In the genomic region with DNA sequence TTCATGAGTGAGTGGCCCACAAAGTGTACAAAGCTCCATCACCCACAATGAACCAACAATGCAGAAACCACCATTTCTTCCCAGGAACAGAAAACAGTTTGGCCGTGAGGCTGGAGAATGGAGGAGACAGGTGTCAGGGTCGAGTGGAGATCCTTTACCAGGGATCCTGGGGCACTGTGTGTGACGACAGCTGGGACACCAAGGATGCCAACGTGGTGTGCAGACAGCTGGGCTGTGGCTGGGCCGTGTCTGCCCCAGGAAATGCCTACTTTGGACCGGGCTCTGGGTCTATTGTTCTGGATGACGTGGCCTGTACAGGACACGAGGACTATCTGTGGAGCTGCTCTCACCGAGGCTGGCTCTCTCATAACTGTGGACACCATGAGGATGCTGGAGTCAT, we compare ENCODE assay signal across 18 mouse cellular contexts. TPM values are rescaled to one million over a fixed set of nuclear protein-coding genes. Genes with fewer than 3 reads are reported as not detected.
"Had no signal": no experiment of that assay in that cellular context is flagged by ENCODE, and none has a peak within 500 bp of the region (broad histone marks: within the 10 kb centered on the region; RNA-seq: fewer than 3 reads in every experiment).

No protein-coding gene starts in this region.

RNA-seq across cellular contexts. Expression of a gene that starts 50.5 kb away (rescaled TPM):
- polyA plus RNA-seq: heart, embryonic 10.5 days; heart, embryonic 11.5 days; heart, embryonic 12.5 days; heart, embryonic 13.5 days; heart, embryonic 14.5 days; heart, postnatal 0 days; hindbrain, embryonic 10.5 days; hindbrain, embryonic 11.5 days; hindbrain, embryonic 12.5 days; hindbrain, embryonic 13.5 days; hindbrain, embryonic 14.5 days; hindbrain, embryonic 15.5 days; hindbrain, embryonic 16.5 days; hindbrain, postnatal 0 days; inflammation-experienced regulatory T-cells, adult 6 months; kidney, embryonic 14.5 days; kidney, embryonic 16.5 days; kidney, postnatal 0 days had no signal
